Mouse (Mus musculus): ENCODE measurements at regions not wholly inside any gene's neighbourhood (a gene's known extent, or its start where the extent isn't known, plus 50 kb on each side); places are given as distances from the start of the nearest gene placed in this dataset.

DNA sequence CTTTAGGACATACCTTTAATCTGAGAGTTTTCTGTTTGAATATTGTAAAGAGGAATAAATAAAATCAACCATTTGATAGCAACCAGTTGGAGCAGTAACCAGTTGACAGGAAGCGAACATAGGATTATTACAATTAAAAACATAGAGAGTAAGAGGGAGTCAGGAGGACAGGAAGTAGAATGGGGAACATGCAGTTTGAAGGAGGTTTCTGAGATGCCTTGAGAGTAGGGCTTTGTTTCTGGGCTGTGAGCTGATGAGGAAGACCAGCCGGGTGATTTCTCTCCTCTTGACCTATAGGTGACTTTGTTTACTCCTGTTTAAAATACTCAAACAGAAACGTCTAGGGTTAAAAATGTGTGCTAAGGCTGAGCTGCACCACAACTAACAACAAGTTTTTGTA, 160.6 kb upstream of the Ctso start:
- no peaks in the 10 kb centered on the region for H3K27me3 ChIP-seq (ENCODE audit: control insufficient read depth, insufficient read depth, low read length)
- no peak overlapping the region for H3K27ac ChIP-seq (replicated peaks; ENCODE audit: low read depth, low read length)
- H3K4me3 ChIP-seq (replicated peaks; ENCODE audit: low read depth, low read length) = no peak overlapping the region
- no peak overlapping the region for H3K9ac ChIP-seq (replicated peaks; ENCODE audit: low read length)
- 85% methylated on average over 3 of the region's 3 CpGs for WGBS
- H3K4me2 ChIP-seq (ENCODE audit: low read length) = no peak overlapping the region
- ATAC-seq (ENCODE audit: low FRiP score, low TSS enrichment) (no peak), DNase-seq (no peak)
- H3K9me3 ChIP-seq (ENCODE audit: control insufficient read depth, low read length) = no peaks in the 10 kb centered on the region
- H3K36me3 ChIP-seq (ENCODE audit: control insufficient read depth, insufficient read depth, low read length) = no peaks in the 10 kb centered on the region
- H3K4me1 ChIP-seq (ENCODE audit: control insufficient read depth, insufficient read depth, low read length) = no peaks in the 10 kb centered on the region

GRCm38 (mm10) chr3:81773012-81773411, 159.4 kb upstream of the Ctso start:
- H3K4me1 ChIP-seq (ENCODE audit: control insufficient read depth, insufficient read depth, low read length) = no peaks in the 10 kb centered on the region

DNA sequence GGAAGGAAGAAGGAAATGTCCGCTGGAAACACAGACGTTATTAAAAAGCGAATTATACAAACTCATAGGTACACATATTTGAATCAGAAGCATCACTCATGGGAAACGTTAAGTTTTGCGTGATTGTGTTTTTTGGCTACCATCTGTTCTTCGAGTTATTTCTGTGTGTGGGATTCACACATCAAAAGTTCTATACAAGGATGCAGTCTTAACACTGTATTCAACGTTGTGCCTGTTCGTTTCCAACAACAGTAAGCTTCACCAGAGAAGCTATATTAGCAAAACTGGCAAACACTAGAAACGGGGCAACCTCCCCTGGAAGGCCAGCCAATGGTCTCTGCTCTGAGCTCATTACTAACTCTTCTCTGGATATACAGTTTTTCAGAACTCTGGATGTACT, 150.3 kb upstream of the Ctso start:
- Histone ChIP-seq H3K36me3 (ENCODE audit: control insufficient read depth, insufficient read depth, low read length) (no peaks in the 10 kb centered on the region), H3K27ac (replicated peaks; ENCODE audit: low read depth, low read length) (no peak overlapping the region), H3K9me3 (ENCODE audit: control insufficient read depth, low read length) (no peaks in the 10 kb centered on the region), H3K9ac (replicated peaks; ENCODE audit: low read length) (no peak overlapping the region), H3K4me1 (ENCODE audit: control insufficient read depth, insufficient read depth, low read length) (peaks cover 4% of the 10 kb centered on the region; the same call in 1 of the 2 replicates), H3K4me2 (ENCODE audit: low read length) (no peak overlapping the region), H3K4me3 (replicated peaks; ENCODE audit: low read depth, low read length) (no peak overlapping the region), H3K27me3 (ENCODE audit: control insufficient read depth, insufficient read depth, low read length) (no peaks in the 10 kb centered on the region)
- ATAC-seq (ENCODE audit: low FRiP score, low TSS enrichment) (no peak), DNase-seq (no peak)
- 95% methylated on average over 9 of the region's 9 CpGs for WGBS

More at GRCm38 (mm10) chr3:81773012-81773411, 159.4 kb upstream of the Ctso start:
- no peak for DNase-seq
- H3K27ac ChIP-seq (replicated peaks; ENCODE audit: low read depth, low read length) = no peak overlapping the region
- H3K4me3 ChIP-seq (replicated peaks; ENCODE audit: low read depth, low read length) = no peak overlapping the region
- no peak overlapping the region for H3K4me2 ChIP-seq (ENCODE audit: low read length)
- no peaks in the 10 kb centered on the region for H3K36me3 ChIP-seq (ENCODE audit: control insufficient read depth, insufficient read depth, low read length)
- no peaks in the 10 kb centered on the region for H3K27me3 ChIP-seq (ENCODE audit: control insufficient read depth, insufficient read depth, low read length)
- H3K9me3 ChIP-seq (ENCODE audit: control insufficient read depth, low read length) = no peaks in the 10 kb centered on the region
- ATAC-seq (ENCODE audit: low FRiP score, low TSS enrichment) = no peak
- no peak overlapping the region for H3K9ac ChIP-seq (replicated peaks; ENCODE audit: low read length)

GRCm38 (mm10) chr3:81782921-81783541, 149.4 kb upstream of the Ctso start:
- Histone ChIP-seq H3K27me3 (ENCODE audit: control insufficient read depth, insufficient read depth, low read length) (no peaks in the 10 kb centered on the region), H3K36me3 (ENCODE audit: control insufficient read depth, insufficient read depth, low read length) (no peaks in the 10 kb centered on the region), H3K4me3 (replicated peaks; ENCODE audit: low read depth, low read length) (no peak overlapping the region), H3K27ac (replicated peaks; ENCODE audit: low read depth, low read length) (0 out of 2 replicates have a peak overlapping the region, but pooled peaks have one; percentile 38), H3K9me3 (ENCODE audit: control insufficient read depth, low read length) (no peaks in the 10 kb centered on the region), H3K9ac (replicated peaks; ENCODE audit: low read length) (0 out of 2 replicates have a peak overlapping the region, but pooled peaks have one; percentile 34), H3K4me1 (ENCODE audit: control insufficient read depth, insufficient read depth, low read length) (peaks cover 4% of the 10 kb centered on the region; the same call in 1 of the 2 replicates), H3K4me2 (ENCODE audit: low read length) (peak overlapping the region; percentile 37)
- 34% methylated on average over 15 of the region's 15 CpGs for WGBS
- ATAC-seq (ENCODE audit: low FRiP score, low TSS enrichment) (no peak; the same call in 1 of the 2 replicates), DNase-seq (peak; percentile 88)

DNA sequence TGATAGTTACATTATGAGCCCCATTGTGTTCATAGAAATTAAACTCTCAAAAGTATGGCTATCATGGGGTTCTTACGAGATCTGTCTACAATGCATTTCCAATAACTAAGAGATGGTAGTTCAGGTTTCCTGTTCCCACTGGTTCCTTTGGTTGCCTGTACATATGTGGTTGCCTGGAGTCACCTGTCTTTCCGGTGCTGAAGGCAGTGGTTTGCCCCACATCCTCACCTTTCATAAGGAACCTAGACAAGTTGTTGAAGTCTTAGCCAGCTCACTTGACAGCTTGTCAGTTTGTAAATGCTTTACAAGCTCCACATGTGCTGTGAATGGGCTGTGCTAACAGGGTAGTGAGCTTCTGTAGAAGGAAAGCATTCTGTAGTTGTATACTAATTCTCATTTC, 143.5 kb upstream of the Ctso start:
- Histone ChIP-seq H3K36me3 (ENCODE audit: control insufficient read depth, insufficient read depth, low read length) (no peaks in the 10 kb centered on the region), H3K9me3 (ENCODE audit: control insufficient read depth, low read length) (no peaks in the 10 kb centered on the region), H3K4me2 (ENCODE audit: low read length) (no peak overlapping the region), H3K4me3 (replicated peaks; ENCODE audit: low read depth, low read length) (no peak overlapping the region), H3K9ac (replicated peaks; ENCODE audit: low read length) (no peak overlapping the region), H3K4me1 (ENCODE audit: control insufficient read depth, insufficient read depth, low read length) (no peaks in the 10 kb centered on the region), H3K27me3 (ENCODE audit: control insufficient read depth, insufficient read depth, low read length) (no peaks in the 10 kb centered on the region), H3K27ac (replicated peaks; ENCODE audit: low read depth, low read length) (no peak overlapping the region)
- 88% methylated on average over 2 of the region's 2 CpGs for WGBS
- ATAC-seq (ENCODE audit: low FRiP score, low TSS enrichment) (no peak), DNase-seq (no peak)

- ATAC-seq (ENCODE audit: low FRiP score, low TSS enrichment) (no peak), DNase-seq (no peak)
- H3K9me3 ChIP-seq (ENCODE audit: control insufficient read depth, low read length) = no peaks in the 10 kb centered on the region
- 96% methylated on average over 6 of the region's 6 CpGs for WGBS
- no peak overlapping the region for H3K27ac ChIP-seq (replicated peaks; ENCODE audit: low read depth, low read length)
- H3K4me2 ChIP-seq (ENCODE audit: low read length) = no peak overlapping the region
- no peaks in the 10 kb centered on the region for H3K27me3 ChIP-seq (ENCODE audit: control insufficient read depth, insufficient read depth, low read length)
- no peaks in the 10 kb centered on the region for H3K36me3 ChIP-seq (ENCODE audit: control insufficient read depth, insufficient read depth, low read length)
- no peaks in the 10 kb centered on the region for H3K4me1 ChIP-seq (ENCODE audit: control insufficient read depth, insufficient read depth, low read length)
- H3K4me3 ChIP-seq (replicated peaks; ENCODE audit: low read depth, low read length) = no peak overlapping the region
- H3K9ac ChIP-seq (replicated peaks; ENCODE audit: low read length) = no peak overlapping the region
Observed at GRCm38 (mm10) chr3:81789664-81790063, 142.7 kb upstream of the Ctso start.

- Histone ChIP-seq H3K9ac (replicated peaks; ENCODE audit: low read length) (no peak overlapping the region), H3K9me3 (ENCODE audit: control insufficient read depth, low read length) (no peaks in the 10 kb centered on the region), H3K4me1 (ENCODE audit: control insufficient read depth, insufficient read depth, low read length) (no peaks in the 10 kb centered on the region), H3K4me2 (ENCODE audit: low read length) (no peak overlapping the region), H3K27ac (replicated peaks; ENCODE audit: low read depth, low read length) (no peak overlapping the region), H3K4me3 (replicated peaks; ENCODE audit: low read depth, low read length) (no peak overlapping the region), H3K36me3 (ENCODE audit: control insufficient read depth, insufficient read depth, low read length) (no peaks in the 10 kb centered on the region), H3K27me3 (ENCODE audit: control insufficient read depth, insufficient read depth, low read length) (no peaks in the 10 kb centered on the region)
- WGBS = 65% methylated on average over 2 of the region's 2 CpGs
- peak; percentile 11 for DNase-seq
- no peak for ATAC-seq (ENCODE audit: low FRiP score, low TSS enrichment)
Observed at GRCm38 (mm10) chr3:81802096-81802495, 130.3 kb upstream of the Ctso start.

DNA sequence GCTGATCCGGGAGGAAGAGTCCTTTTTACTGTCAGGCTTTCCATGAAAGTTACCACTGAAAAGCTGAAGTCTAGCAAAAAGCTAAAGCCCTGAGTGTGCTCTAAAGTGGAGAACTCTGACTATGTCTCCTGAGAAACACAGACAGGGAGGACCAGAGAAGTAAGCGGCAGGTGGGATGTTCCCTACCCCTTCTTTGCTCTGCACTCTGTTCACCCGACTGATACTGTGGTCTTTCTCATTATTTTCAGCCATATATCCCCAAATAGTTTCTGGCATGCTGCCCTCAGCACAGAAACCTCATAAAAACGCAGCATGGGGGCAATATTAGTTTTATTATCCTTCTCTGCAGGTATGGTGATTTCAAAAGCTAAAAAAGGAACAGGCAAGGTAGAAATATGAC, 126.7 kb upstream of the Ctso start:
- Histone ChIP-seq H3K9me3 (ENCODE audit: control insufficient read depth, low read length) (no peaks in the 10 kb centered on the region), H3K27me3 (ENCODE audit: control insufficient read depth, insufficient read depth, low read length) (no peaks in the 10 kb centered on the region), H3K27ac (replicated peaks; ENCODE audit: low read depth, low read length) (no peak overlapping the region), H3K9ac (replicated peaks; ENCODE audit: low read length) (no peak overlapping the region), H3K36me3 (ENCODE audit: control insufficient read depth, insufficient read depth, low read length) (no peaks in the 10 kb centered on the region), H3K4me1 (ENCODE audit: control insufficient read depth, insufficient read depth, low read length) (no peaks in the 10 kb centered on the region), H3K4me2 (ENCODE audit: low read length) (no peak overlapping the region), H3K4me3 (replicated peaks; ENCODE audit: low read depth, low read length) (no peak overlapping the region)
- DNase-seq (no peak), ATAC-seq (ENCODE audit: low FRiP score, low TSS enrichment) (no peak)
- WGBS = 82% methylated on average over 4 of the region's 4 CpGs

DNA sequence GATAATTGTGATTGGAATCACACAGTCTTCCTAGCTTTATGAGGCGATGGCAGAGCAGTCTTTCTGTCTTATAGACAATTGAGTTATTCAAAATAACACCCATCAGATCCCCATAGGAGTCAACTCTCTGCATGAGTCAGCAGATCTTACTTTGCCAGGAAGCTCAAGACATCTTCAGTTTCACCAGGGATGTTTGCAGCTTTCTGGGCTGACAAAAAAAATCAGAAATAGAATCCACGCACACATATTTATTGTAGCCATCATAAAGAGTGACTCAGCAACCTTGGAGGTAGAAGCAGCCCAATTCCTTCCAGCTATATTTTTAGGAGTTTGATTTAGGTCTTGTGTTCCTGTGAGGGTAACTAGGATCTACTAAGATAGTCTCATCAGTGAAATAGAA, 122.8 kb upstream of the Ctso start:
- Histone ChIP-seq H3K9me3 (ENCODE audit: control insufficient read depth, low read length) (no peaks in the 10 kb centered on the region), H3K4me3 (replicated peaks; ENCODE audit: low read depth, low read length) (no peak overlapping the region), H3K4me2 (ENCODE audit: low read length) (no peak overlapping the region), H3K9ac (replicated peaks; ENCODE audit: low read length) (no peak overlapping the region), H3K27me3 (ENCODE audit: control insufficient read depth, insufficient read depth, low read length) (no peaks in the 10 kb centered on the region), H3K27ac (replicated peaks; ENCODE audit: low read depth, low read length) (no peak overlapping the region), H3K4me1 (ENCODE audit: control insufficient read depth, insufficient read depth, low read length) (no peaks in the 10 kb centered on the region), H3K36me3 (ENCODE audit: control insufficient read depth, insufficient read depth, low read length) (no peaks in the 10 kb centered on the region)
- WGBS = 89% methylated on average over 2 of the region's 2 CpGs
- no peak for DNase-seq
- no peak for ATAC-seq (ENCODE audit: low FRiP score, low TSS enrichment)

All from midbrain, embryonic 14.5 days (tissue).